Mouse (Mus musculus) lung, postnatal 10 days (tissue): ENCODE results near the gene Ptprm.

Experiments used
- DNase-seq: peaks from one replicate; pipeline ENCODE4 v3.0.0; 2021

Gene Ptprm

DNA sequence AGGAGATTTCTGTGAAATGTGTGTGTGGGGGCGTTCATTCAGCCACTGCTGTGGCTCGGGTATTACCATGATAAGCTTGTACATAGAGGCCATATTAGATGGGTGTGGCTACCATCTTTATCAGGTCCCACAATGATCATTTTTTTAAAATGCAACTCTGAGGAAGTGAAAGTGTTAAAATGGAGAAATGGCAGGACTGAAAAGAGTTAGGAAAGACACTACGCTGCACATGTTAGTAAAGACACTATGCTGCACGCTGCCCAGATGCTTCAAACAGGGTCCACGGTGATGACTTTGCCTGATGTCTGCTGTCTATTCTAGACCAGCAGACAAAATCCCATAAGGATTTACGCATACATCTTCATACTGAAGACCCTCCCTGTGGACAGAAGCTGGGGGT, 298.6 kb downstream of the Ptprm start:
- DNase-seq = no peak

DNA sequence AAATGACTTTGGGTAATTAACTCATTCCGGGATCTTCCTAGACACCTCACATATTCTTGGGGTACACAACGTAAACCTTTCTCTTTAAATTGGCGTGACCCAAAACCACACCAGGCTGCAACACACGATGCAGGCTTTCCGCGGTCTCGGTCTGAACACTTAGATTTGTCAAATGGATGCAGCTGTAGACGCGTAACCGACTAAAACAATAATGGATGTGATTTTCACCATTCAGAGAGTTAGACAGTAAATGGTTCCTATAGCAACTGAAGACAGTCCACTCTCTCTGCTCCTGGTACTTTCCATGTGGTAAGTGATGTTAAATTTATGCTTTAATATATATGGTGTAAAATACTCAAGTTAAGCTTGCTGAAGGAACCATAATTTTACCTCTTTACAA, 300.1 kb downstream of the Ptprm start:
- DNase-seq = no peak

DNA sequence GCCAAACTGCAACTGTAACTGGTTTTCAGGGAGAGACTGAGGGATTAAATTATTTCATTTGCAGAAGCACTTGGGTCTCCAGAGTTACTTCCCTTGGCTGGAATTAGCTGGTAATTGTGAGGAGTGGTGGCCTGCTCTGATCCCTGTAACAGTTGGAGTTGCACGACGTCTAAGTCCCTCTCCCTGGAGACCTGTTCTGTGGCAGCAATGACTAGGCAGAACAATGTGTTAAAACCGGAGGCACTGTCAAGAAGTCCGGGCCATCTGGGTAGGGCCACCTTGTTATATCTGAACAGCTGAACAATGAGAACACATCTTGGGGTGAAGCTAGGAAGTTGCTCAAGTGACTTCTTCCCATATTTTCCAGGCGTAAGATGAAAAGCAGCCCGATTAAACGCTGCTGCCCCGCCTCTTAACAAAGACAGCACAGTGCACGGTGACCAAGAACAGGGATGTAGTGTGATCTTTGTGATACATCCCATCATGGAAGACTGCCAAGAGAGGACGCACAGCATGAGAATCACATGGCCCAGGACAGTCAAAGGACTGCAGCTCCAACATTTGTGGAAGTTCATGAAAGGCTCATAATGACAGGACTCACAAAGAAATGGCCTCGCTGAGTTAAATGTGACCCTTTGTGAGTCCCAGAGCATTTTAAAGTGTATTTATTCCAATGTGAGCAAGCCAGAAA, 301.5 kb downstream of the Ptprm start:
- no peak for DNase-seq

DNA sequence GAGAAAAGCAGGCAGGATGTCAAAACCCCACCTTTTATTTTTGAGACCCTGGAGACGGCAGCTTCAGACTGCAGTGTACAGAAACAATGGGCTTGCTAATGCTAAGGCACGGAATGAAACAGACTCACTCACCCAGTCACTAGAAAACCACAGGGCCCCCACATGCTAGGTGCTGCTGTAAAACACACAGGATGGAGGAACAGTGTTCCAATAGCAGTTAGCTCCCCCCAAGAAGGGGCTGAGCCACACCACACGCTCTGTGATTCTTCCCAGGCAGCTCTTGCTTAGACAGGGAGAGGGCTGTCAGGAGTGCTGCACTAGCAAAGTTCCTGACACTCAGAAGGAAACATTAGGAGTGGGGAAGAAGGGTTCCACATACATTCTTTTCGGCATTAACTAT, 306.6 kb downstream of the Ptprm start:
- DNase-seq = no peak

DNA sequence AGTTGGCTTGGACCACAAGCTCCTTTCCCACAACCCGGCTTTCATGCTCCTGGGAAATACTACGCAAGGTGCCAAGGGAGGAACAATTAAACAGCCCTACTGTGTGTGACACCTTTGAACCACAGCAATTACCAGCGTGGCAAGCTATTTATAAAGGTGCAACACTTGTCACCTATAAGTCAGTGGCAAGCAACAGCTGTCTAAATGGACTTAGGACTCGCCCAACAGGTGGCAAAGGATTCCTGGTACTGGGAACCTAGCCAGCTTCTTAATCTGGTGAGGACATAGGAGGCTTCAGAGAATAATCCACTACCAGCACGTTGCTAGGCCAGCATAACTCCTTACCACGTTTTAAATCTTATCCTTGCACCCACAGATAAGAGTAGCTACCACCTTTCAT, 315.7 kb downstream of the Ptprm start:
- no peak for DNase-seq

DNA sequence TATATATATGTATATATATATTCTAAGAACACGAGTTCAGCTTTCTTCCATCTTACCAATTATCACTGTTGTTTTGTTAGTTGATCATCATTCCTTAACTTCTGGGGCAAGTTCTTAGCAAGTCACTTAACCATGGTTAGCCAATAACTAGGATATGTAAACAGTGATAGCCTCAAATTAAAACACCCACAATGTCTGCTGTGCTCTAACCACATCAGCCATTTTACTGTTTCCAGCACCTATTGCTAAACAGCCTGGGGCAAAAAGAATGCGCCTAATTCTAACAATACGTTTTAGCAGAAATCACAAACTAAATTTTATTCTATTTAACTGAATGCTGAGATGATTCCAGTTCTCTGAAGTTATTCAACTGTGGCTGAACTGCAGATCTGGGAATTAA, 320.7 kb downstream of the Ptprm start:
- DNase-seq = no peak

DNA sequence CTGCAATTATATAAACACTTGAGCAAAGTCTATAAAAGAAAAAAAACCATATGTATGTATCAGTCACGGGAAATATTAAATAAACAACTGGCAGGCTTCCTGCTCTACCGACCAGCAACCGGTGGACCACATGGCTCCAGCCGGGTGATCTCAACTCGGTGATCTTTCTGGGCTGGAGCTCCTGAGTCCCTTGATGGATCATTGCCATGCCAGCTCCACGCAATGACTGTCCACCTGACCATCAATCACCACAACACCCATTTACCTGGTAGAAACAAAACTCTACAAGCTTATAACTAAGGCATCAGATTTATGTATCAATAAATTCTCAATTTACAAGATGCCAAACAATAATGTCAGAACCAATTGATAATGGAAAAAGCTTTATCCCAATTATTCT, 322.2 kb downstream of the Ptprm start:
- DNase-seq = no peak

DNA sequence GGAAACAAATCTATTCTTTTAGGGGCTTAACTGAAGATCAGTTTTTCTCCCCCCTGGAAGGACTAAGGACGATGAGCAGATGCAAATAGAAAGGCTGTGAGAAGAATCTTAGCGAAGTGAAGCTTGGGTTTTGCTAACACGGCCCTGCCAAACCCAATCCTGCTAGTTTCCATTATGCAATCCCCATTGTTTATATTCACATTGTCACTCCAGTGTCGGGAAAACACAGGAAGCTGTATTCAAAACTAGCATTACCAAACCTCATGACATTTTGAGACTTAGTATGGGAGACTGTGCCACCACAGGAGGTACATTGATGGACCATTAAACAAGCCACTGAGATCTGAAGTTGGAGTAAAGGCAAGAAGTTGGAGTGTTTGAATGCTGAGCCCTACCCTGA, 322.9 kb downstream of the Ptprm start:
- peak; percentile 49 for DNase-seq

DNA sequence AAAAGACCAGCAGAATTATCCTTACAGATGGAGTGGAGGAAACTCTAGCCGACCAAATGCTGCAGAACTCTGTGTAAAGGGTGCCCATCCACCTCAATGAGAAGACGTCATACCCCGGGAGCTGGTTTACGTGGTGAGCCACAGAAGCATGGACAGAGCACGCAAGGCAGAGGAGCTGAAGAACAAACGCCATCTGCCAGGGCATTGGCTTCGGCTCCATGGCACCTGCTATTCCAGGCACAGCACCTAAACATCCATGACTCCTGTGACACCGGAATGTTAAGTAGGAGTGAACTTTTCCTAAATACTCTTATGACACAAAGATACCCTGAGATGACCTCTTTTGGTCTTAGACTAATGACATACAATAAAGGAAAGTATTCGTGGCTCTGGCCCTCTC, 327.0 kb downstream of the Ptprm start:
- no peak for DNase-seq

DNA sequence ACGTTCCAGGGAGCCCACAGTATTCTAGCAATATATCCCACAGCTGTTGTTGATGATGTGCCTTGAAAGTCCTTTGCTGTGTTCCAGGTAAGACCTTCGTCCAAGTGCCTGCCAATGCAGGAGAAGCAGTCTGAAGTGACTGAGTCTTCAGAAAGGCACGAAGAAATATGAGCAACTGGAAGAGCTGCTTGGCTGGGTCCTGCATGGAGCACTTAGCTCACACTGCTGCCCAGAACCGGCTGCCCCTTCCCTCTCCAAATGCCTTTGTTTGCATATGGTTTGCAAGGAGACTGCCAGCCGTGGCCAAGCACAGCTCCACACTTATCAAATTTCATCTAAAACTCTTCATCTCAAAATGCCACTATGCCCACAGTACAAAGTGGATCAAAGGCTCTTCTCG, 337.8 kb downstream of the Ptprm start:
- peak; percentile 6 for DNase-seq

DNA sequence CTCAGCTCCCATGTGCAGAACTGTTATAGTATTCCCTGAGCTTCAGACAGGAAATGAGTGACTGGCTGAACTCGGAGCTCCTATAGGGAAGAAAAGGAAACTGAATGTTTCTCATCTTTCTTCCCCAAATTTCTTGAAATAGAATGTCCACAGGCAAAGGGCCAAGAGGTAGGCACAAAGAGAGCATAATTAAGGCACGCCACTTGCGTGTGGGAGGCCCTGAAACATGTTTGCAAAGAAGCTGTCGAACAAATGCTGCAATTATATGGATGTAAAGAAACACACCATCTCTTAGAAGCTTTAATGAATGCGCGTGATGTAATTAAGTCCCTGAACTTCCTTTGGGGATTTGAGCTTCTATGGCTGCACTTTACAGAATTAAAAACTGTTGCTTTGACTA, 341.0 kb downstream of the Ptprm start:
- DNase-seq = no peak

DNA sequence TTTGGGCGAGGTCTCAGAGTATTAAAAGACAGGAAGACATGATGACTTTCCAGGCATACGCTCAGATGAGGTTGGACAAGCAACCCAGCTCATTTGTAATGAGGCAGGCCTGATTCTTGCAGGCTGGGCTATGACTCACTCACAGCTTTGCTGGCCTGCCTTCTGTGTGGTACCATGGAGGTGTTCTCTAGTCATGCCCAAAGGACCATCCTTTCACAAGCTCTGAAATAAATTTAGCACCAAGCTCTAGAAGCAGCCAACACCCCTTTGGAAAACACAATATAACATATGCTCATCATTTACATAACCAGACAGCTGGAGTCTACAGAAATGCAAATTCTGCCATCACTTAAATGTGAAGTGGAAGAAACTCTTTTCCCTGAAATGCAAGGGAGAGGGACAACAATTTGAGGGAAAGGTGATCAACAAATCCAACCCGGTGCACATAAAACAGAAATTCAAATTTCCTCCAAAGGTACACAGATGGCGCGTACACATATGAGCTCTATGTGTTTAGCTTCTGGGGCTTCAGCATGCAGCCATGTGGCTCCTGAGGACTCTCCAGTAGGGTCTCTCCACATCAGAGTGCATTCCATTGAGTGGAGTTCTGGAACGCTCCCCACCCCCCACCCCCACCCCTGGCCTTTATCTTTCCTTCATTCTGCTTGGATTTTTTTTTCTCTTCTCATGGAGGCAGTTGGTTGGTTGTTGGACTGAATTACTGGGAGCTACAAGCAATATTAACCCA, 342.2 kb downstream of the Ptprm start:
- DNase-seq = no peak

DNA sequence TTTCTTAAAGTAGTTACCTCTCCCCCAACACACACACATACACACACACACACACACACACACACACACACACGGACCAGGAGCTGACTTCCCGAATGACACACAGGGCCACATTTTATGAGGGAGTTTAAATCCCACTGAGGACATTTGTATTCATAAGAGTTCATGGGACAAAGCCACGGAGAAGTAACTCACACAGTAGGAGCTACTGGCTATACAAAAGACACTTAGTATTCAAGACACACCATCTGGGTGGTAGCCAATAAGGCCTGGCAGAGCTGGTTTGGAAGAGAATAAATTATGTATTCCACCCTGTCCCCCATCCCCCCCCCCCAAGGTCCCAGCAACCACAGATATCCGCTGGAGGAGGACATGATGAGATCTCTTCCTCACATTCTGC, 344.1 kb downstream of the Ptprm start:
- no peak for DNase-seq

DNA sequence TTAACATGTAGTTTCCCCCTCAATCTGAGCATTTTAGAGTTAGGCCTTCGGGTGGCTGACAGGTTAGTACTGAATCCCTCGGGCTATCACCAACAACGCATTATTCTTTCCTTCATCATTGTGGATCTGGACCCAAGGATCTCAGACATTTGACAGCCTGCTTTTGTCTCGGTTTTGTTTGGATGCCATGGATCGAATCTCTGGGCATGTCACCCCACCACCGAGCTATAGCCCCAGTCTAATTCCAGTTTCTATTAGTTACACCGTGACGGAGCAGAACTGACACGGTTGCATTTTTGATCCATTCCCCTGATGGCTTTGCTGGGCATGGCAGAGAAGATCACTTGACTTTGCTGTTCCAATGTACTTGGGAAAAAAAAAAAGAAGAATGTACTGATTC, 346.1 kb downstream of the Ptprm start:
- DNase-seq = no peak

DNA sequence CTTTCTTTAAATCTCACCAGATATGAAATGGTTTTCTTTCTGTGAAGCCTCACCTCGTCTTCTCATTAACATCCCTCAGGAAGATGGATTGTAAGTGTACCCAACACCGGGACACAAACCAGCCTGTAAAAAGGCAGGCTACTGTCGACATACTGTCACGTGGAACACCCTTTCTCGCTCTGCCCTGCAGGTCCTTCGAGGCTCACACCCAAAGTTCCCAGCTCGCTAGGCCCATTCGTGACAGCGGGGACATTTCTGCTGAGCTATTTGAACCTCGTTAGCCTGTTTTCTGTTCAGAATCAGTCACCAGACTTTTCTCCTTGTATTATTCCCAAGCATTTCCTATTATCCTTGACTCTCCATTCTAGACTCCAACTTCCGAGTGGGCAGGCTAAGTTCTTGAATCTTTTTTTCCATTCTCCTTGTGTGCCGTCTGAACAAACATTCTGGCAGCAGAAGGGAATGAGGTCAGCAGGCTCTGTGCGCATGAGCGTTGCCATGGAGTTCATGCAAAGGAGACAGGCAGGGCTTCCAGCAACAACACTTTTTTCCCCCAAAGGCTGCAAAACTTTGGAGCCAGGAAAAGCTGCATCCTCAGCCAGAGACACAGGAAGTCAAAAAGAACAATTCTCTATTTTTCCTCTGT, 347.4 kb downstream of the Ptprm start:
- peak; percentile 95 for DNase-seq

DNA sequence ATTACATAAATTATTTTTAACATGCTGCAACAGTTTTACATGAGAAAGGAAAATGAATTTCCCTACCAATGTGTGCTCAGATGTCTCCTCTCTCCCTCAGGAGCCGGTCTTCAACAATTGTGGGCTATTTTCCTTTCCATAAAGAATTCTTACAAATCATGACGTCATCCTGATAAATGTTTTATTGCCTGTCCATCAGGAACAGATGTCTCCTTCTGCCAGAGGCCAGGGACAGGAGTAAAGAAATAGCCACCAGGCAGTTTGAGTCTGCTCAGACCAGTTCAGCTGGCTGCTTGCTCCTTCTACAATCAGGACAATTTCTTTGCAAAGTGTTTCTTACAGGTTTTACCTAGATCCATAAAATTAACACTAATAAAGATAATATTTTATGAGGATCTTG, 357.4 kb downstream of the Ptprm start:
- no peak for DNase-seq

DNA sequence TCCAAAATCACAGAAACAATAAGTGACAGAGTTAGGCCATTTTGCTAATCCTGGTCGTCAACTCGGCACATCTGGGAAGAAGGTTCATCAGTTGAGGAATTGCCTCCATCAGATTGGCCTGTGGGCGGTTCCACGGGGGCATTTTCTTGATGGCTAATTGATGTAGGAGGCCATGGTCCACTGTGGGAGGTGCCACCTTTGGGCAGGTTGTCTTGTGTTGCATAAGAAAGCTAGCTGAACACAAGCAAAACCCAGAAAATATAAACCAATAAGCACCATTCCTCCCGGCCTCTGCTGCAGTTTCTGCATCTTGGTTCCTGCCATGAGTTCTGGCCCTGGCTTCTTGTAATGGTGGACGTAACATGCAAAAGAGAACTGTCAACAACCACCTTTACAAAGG, 358.2 kb downstream of the Ptprm start:
- DNase-seq = no peak

DNA sequence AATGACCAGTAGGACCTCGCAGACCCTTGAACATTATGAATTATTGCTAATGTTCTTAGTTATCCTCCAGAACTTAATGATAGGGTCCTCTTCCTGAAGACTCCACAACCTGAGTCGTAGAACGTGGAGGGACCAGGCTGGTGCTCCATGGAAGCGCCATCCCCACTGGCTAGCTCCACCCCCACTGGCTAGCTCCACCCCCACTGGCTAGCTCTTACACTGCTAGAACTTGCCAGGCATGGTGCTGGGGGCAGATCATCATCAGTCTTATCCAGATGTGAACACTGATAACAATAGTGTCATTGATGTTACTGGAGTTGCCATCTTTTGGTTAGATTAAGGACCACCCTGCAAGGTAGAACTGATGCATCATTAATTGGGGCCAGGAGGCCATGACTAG, 362.4 kb downstream of the Ptprm start:
- DNase-seq = no peak

DNA sequence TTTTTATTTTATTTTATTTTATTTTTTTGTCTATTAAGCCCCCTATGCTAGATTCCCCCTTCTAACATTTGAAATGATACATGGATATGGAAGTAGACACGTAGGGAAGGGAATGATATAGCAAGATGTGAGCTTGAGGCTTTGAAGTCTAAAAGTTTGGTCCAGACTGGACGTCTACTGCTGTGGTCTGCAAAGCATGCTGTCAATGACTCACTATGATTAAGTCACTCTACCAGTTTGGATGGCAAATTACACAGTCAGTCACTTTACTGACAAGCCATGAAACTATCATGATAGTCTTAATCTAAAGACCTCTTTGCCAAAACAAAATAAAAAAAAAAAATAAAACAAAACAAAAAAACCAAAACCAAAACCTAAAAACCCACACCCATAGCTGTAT, 363.5 kb downstream of the Ptprm start:
- no peak for DNase-seq

DNA sequence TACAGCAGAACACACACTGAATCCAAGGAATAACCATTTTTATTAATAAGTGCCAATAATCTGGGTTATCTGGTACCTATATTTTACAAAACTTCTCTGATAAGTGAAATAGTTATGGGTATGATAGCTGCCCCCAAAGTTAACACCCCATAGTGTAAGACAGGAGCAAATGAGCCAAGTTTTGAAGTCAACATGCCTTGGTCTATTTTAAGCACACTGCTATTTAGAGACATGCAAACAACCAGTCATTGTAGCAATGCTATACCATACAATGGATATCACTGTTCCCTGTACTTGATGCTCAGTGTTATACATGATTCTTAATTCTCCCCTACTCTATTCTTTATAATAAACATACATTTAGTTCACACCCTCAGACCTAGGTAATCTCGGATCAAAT, 366.2 kb downstream of the Ptprm start:
- no peak for DNase-seq

DNA sequence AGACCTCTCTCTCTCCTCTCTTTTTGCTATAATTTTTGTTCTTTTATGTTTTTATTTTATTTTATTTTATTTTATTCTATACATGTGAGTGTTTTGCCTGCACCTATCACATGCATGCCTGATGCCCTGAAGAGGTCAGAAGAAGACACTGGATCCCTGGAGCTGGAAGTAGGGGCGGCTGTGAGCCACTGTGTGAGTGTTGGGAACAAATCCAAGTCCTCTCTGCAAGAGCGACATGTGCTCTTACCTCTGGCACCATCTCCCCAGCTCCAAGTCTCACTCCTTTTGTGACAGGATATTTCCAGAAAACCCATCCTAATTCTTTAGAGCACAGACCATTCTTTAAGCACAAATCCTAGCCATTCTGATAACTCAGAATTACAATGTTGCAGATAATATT, 372.6 kb downstream of the Ptprm start:
- no peak for DNase-seq

DNA sequence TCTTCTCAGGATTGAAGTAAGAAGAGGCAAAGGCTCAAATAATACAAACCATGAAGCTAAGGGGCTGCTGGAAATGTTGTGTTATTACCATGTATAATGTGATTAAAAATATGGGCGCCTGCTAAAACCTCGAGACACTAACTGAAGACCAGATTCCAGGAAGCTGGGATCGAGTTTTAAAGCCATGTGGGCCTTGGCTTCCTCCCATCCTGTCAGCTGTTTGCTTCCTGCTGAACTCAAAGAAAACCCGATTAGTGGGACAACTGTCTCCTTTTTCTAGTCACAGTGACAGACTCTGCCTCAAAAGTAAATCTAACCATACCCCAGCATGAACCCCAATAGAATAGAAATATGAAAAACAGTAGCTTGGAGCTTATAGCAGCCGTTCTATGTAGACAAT, 374.3 kb downstream of the Ptprm start:
- no peak for DNase-seq

DNA sequence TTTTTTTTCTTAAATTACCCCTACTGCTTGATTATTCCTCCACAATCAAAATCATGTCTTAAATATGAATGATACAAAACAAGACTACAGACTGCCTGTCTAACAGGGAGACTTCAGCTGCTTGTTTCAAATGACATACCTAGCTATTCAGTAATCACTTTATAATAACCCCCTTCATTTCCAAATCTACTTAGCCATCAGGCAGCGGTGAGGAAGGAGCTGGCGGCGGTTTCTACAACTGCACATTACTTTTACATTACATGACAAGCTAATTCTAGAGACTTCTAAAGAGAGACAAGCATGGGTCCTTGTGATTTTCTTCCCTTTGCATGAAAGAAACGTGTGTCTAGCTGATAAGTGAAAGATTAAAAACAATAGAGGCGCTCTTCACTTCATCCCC, 377.8 kb downstream of the Ptprm start:
- no peak for DNase-seq

DNA sequence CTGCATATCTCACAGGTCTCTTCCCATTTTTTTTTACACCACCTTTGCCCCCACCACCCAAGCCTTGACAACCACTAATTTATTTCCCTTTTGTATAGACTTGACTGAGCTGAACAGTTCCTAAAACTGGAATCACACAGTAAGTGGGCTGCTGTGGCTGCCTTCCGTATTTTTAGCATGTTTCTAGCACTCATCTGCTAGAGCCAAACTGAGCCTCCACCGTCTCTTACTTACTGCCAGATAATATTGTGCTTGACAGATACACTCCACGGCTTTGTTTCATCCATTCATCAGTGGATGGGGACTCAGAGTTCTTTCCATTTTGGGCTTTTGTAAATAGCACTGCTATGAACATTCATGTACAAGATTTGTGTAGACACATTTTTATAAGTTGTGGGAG, 381.3 kb downstream of the Ptprm start:
- no peak for DNase-seq

DNA sequence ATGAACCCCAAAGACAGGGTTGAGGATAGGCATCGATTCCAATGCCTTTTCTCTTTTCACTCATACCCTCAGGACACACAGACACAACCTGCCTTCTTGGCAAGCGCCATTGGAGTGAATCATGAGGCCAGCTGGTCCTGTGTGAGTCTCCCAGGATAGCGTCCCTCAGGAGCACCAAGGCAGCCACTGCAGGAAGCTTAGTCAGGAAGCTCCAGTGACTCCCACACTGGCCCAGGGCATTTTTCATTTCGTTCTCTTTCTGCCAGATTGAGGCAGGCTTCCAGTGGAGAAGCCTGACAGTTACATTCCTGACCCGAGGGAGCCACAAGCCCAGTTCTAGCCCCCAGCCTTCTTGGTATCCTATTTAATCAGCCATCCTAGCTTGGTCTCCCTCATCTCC, 393.3 kb downstream of the Ptprm start:
- no peak for DNase-seq
